Mouse (Mus musculus) left cerebral cortex, adult 6 months (tissue): ENCODE measurements around the gene Ypel5. TPM values are rescaled to one million over a fixed set of nuclear protein-coding genes. Genes with fewer than 3 reads are reported as not detected.

Source experiments
- long read RNA-seq, 2 experiments: library from polyadenylated mRNA; unstranded; transcript quantifications; one replicate each; pipeline ENCODE4 v2.0.0; 2019 to 2020
- polyA plus RNA-seq: library from polyadenylated mRNA; unstranded; fragments of <200 nt; fragmentation: Nextera tagmentation; gene quantifications from 2 replicates; pipeline ENCODE4 v1.2.3, GENCODE M21; 2021

Ypel5 gene
- 92.2 and 132 TPM in 2 replicates for polyA plus RNA-seq
- long read RNA-seq, experiment 1, transcript Ypel5-205 (3 exons, 704 nt): minor isoform, 74 of 455 reads
- long read RNA-seq, experiment 1, transcript Ypel5-201 (3 exons, 3,120 nt): major isoform, 299 of 455 reads
- long read RNA-seq, experiment 1, transcript Ypel5-202 (3 exons, 2,419 nt): minor isoform, 51 of 455 reads
- long read RNA-seq, experiment 1, partial matches to known transcripts: 15 of 455 reads
- long read RNA-seq, experiment 1, other reads (novel, unspliced or antisense): 16 of 455 reads
- long read RNA-seq, experiment 2, transcript Ypel5-202 (3 exons, 2,419 nt): minor isoform, 21 of 151 reads
- long read RNA-seq, experiment 2, transcript Ypel5-205 (3 exons, 704 nt): minor isoform, 14 of 151 reads
- long read RNA-seq, experiment 2, transcript Ypel5-201 (3 exons, 3,120 nt): major isoform, 81 of 151 reads
- long read RNA-seq, experiment 2, partial matches to known transcripts: 7 of 151 reads
- long read RNA-seq, experiment 2, other reads (novel, unspliced or antisense): 28 of 151 reads

GRCm38 (mm10) chr17:72836158-72837115 is at the start of gene Ypel5:
TSS of gene Ypel5 (plus strand) at chr17:72836453.

Other genes with a start within 250 kb of the Ypel5 start
- gene Alk, start 231.8 kb upstream of the Ypel5 start, polyA plus RNA-seq: 0.53 and 0.70 TPM in 2 replicates
- gene Lbh, start 81.9 kb downstream of the Ypel5 start, polyA plus RNA-seq: 6.1 and 8.5 TPM in 2 replicates